Mouse (Mus musculus) liver, embryonic 12.5 days (tissue): ENCODE results near the gene Mapk10. TPM values are rescaled to one million over a fixed set of nuclear protein-coding genes. Genes with fewer than 3 reads are reported as not detected.

ENCODE experiments used
- ATAC-seq: fragments of 200-750 bp; cut with Nextera tagmentation; 2 replicates; pipeline ENCODE4 v1.8.0; 2017; ENCODE audit warnings: moderate number of reproducible peaks, mild to moderate bottlenecking, moderate library complexity
- H3K27ac ChIP-seq: fragments of 300-500 bp; sonication (generic); 2 replicates; pipeline ENCODE4 v1.5.1; 2016; ENCODE audit warnings: mild to moderate bottlenecking
- H3K27me3 ChIP-seq: fragments of 300-500 bp; sonication (generic); replicated peaks from 2 replicates; pipeline ENCODE4 v1.6.1; 2016; ENCODE audit warnings: mild to moderate bottlenecking, moderate library complexity
- H3K36me3 ChIP-seq: fragments of 300-500 bp; sonication (generic); 2 replicates; pipeline ENCODE4 v1.6.1; 2016; ENCODE audit warnings: mild to moderate bottlenecking, moderate library complexity
- H3K4me1 ChIP-seq: fragments of 300-500 bp; sonication (generic); 2 replicates; pipeline ENCODE4 v1.6.1; 2016
- H3K4me2 ChIP-seq: fragments of 300-500 bp; sonication (generic); 2 replicates; pipeline ENCODE4 v1.6.1; 2016; ENCODE audit warnings: mild to moderate bottlenecking, moderate library complexity
- H3K4me3 ChIP-seq: fragments of 300-500 bp; sonication (generic); 2 replicates; pipeline ENCODE4 v1.5.1; 2016; ENCODE audit warnings: mild to moderate bottlenecking, moderate library complexity
- H3K9ac ChIP-seq: fragments of 300-500 bp; sonication (generic); 2 replicates; pipeline ENCODE4 v1.6.1; 2016; ENCODE audit warnings: mild to moderate bottlenecking, moderate library complexity
- H3K9me3 ChIP-seq: fragments of 300-500 bp; sonication (generic); replicated peaks from 2 replicates; pipeline ENCODE4 v1.6.1; 2016; ENCODE audit warnings: mild to moderate bottlenecking, moderate library complexity
- WGBS: fragments of 180-500 bp; shearing (Covaris S2); methylation state at CpG from one replicate; pipeline ENCODE4 v1.1.7; 2016; ENCODE audit not compliant: insufficient replicate concordance; 5-methylcytosine and 5-hydroxymethylcytosine counted together
- polyA plus RNA-seq: library from polyadenylated mRNA; unstranded; fragments of >200 nt; fragmentation: Nextera tagmentation; extraction: Ambion mirVana; gene quantifications from 2 replicates; pipeline ENCODE4 v1.2.1, GENCODE M21; 2016

Gene Mapk10
- 0.02 TPM in 1 of 2 replicates, not detected in the other for polyA plus RNA-seq

DNA sequence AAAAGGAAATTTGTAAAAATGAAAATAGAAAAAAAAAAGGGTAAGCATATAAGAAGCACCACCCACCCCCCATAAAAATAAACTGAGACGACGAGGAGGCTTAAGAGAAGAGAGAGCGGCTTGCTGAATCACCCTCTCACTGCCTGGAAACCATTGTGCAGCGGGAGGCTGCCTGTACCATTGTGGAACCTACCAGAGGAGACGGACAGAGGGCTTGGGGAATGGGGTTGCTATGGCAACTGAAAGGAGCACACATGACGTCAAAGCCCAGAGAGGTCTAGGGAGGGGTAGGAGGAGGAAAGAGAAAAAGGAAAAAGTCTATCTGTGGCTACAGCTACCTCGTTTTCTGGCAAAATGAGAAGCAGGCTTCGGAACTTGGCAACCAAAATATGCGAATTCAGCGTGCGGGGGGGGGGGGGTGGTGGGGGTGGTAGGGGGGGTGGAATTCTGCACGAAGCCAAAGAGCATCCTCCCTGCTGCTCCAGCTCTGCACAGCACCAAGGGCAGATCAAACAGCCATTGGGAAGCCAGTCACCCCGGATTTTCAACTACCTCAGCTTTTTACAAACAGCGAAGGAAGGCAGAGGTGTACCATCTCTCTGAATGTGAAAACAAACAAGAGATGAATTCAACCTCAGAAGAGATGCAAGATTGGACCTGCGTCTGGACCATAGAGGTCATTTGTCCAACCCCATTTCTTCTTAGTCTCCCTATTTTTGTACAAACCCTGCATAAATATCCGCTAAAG lies at the start of gene Mapk10:
Gene Mapk10, minus strand, starts transcription at position 234 of the 748 bp plus-strand sequence.
- Histone ChIP-seq H3K9me3 (no peaks in the 10 kb centered on the region), H3K36me3 (no peaks in the 10 kb centered on the region), H3K4me3 (no peak within 1 kb of the TSS), H3K27ac (no peak within 1 kb of the TSS), H3K27me3 (no peaks in the 10 kb centered on the region; the same call in 1 of the 2 replicates), H3K4me1 (no peaks in the 10 kb centered on the region), H3K9ac (no peak within 1 kb of the TSS), H3K4me2 (no peak within 1 kb of the TSS)
- WGBS = 15% methylated on average over 14 of the region's 16 CpGs
- ATAC-seq = no peak

DNA sequence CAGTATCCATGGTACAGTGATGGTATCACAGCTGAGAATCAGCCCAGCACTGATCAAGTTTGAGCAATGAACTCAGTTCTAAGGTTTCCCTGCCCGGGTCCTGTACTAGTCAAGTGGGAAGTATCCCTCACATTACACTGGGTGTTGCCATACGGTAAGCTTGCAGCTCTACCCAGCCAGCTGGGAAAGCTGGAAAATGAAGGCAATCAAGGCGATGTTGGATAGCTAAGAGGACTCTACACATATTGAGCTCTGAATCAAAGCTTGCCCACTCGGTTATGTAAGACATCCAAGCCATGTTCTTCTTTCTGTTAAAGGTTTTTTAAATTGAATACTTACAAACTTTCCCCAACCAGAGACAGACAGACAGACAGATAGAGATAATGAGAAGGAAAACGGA lies 45.0 kb upstream of the Mapk10 start:
- Histone ChIP-seq H3K9me3 (no peaks in the 10 kb centered on the region), H3K36me3 (no peaks in the 10 kb centered on the region), H3K4me2 (no peak overlapping the region), H3K9ac (no peak overlapping the region), H3K4me1 (no peaks in the 10 kb centered on the region), H3K27ac (no peak overlapping the region), H3K4me3 (no peak overlapping the region), H3K27me3 (no peaks in the 10 kb centered on the region)
- 55% methylated on average over 5 of the region's 5 CpGs for WGBS
- ATAC-seq = no peak

GRCm38 (mm10) chr5:103242430-103242829 lies 31.3 kb upstream of the Mapk10 start:
- no peak overlapping the region for H3K9ac ChIP-seq
- H3K4me3 ChIP-seq = no peak overlapping the region
- no peak overlapping the region for H3K4me2 ChIP-seq
- WGBS = 29% methylated on average over 1 of the region's 1 CpGs
- no peaks in the 10 kb centered on the region for H3K27me3 ChIP-seq
- H3K4me1 ChIP-seq = no peaks in the 10 kb centered on the region
- H3K9me3 ChIP-seq = no peaks in the 10 kb centered on the region
- H3K36me3 ChIP-seq = no peaks in the 10 kb centered on the region
- ATAC-seq = no peak
- no peak overlapping the region for H3K27ac ChIP-seq

DNA sequence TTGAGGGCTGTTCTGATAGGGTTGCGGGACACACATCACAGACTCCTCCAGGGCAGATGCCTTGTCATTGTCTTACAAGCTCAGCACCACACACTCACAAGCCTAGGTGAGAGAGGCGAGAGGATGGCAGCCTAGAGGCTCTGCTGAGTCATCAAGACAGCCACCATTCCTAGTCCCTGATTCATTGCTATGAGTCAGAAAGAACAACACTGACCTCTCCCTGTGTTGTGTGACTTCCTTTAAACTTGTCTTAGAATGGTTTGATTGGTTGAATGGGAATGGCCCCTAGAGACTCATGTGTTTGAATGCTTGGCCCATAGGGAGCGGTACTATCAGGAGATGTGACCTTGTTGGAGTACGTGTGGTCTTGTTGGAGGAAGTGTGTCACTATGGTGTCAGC lies 20.7 kb upstream of the Mapk10 start:
- Histone ChIP-seq H3K27ac (no peak overlapping the region), H3K4me2 (no peak overlapping the region), H3K9me3 (no peaks in the 10 kb centered on the region), H3K4me1 (no peaks in the 10 kb centered on the region), H3K27me3 (no peaks in the 10 kb centered on the region), H3K36me3 (no peaks in the 10 kb centered on the region), H3K4me3 (no peak overlapping the region), H3K9ac (no peak overlapping the region)
- WGBS = 58% methylated on average over 4 of the region's 4 CpGs
- no peak for ATAC-seq

DNA sequence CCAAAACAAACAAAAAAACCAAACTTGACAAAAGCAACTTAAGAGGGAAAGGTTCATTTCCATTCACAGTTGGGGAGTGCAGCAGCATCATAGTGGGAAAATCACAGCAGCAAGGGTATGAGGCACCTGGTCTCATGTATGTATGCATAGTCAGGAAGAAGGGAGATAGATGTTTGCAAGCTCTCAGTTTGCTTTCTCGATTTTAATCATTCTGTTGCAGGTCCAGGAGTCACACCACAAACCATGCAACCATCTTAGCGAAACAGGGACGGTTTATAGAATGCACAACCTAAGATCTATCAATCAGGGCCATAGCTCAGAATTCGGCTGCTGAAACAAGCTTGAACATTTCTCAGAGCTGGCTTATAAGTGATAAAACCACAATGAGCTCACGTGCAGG lies 19.2 kb upstream of the Mapk10 start:
- no peak for ATAC-seq
- no peak overlapping the region for H3K4me3 ChIP-seq
- H3K36me3 ChIP-seq = no peaks in the 10 kb centered on the region
- H3K9ac ChIP-seq = no peak overlapping the region
- H3K9me3 ChIP-seq = no peaks in the 10 kb centered on the region
- no peaks in the 10 kb centered on the region for H3K4me1 ChIP-seq
- WGBS = 60% methylated on average over 5 of the region's 5 CpGs
- H3K27ac ChIP-seq = no peak overlapping the region
- no peak overlapping the region for H3K4me2 ChIP-seq
- no peaks in the 10 kb centered on the region for H3K27me3 ChIP-seq

- Histone ChIP-seq H3K9me3 (no peaks in the 10 kb centered on the region), H3K4me1 (no peaks in the 10 kb centered on the region), H3K36me3 (no peaks in the 10 kb centered on the region), H3K27ac (no peak overlapping the region), H3K9ac (no peak overlapping the region), H3K4me3 (no peak overlapping the region), H3K4me2 (no peak overlapping the region), H3K27me3 (no peaks in the 10 kb centered on the region)
- 50% methylated on average over 3 of the region's 3 CpGs for WGBS
- no peak for ATAC-seq
Observed at GRCm38 (mm10) chr5:103229321-103229720, 18.2 kb upstream of the Mapk10 start.

DNA sequence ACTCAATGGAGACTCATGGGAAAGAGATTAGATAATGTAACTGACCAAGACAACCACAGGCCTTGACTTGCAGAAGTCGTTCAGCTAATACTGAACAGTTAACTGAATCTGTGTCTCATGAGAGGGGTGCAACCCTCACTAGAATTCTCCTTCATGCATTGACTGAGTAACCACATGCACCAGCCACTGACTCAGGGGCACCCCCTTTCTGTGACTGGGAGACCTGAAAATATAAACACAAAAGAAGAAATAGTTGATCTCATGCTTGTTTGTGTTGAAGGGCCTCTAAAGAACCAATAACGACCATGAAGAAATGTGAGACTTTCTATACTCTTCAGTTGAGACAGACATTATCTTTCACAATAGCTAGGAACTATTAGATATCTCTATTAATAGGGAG lies 10.9 kb upstream of the Mapk10 start:
- H3K27me3 ChIP-seq = no peaks in the 10 kb centered on the region
- no peak for ATAC-seq
- H3K4me2 ChIP-seq = no peak overlapping the region
- no peak overlapping the region for H3K9ac ChIP-seq
- no peak overlapping the region for H3K4me3 ChIP-seq
- H3K4me1 ChIP-seq = no peaks in the 10 kb centered on the region
- 36% methylated on average over 2 of the region's 2 CpGs for WGBS
- H3K27ac ChIP-seq = no peak overlapping the region
- H3K9me3 ChIP-seq = no peaks in the 10 kb centered on the region
- no peaks in the 10 kb centered on the region for H3K36me3 ChIP-seq

DNA sequence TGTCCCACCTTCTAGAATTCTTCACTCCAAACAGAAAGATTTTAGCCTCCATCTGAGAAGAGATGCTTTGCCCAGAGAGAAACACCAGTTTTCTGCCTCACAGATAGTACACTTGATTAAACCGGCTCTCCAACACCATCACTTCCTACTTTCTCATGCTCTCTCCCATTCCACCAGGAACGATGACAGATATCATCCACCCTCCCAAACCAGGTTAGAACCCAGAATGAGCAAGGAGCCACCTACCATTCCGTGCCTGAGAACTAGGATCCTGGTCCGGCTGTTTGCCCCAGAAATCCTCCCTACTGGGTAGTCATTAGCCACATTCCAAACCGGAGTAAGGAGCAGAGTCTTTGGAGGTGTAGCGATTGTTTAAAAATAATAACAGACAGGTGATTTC lies 490 bp downstream of the Mapk10 start:
- no peak for ATAC-seq
- Histone ChIP-seq H3K9ac (no peak overlapping the region), H3K4me3 (no peak overlapping the region), H3K27me3 (no peaks in the 10 kb centered on the region; the same call in 1 of the 2 replicates), H3K9me3 (no peaks in the 10 kb centered on the region), H3K27ac (no peak overlapping the region), H3K4me2 (no peak overlapping the region), H3K36me3 (no peaks in the 10 kb centered on the region), H3K4me1 (no peaks in the 10 kb centered on the region)
- WGBS = 37% methylated on average over 6 of the region's 6 CpGs

DNA sequence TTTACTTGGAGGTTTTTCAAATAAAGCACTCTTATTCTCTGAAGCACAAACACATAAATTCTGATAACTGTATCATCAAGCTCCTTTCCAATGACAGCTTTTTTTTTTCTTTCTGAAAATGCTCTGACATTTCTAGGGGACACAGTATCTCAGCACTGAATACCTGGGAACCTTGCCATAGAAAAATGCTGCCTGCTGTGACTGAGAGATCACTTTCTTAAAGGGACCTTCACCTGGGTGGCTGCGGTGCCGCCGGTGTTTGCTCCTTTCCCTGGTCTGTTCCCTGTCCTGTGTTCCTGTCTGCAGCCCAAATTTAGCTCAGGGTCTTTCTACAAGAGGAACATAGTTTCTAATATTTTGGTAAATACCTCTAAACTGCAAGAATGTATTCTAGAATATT lies 1.1 kb downstream of the Mapk10 start:
- H3K4me1 ChIP-seq = no peaks in the 10 kb centered on the region
- H3K9me3 ChIP-seq = no peaks in the 10 kb centered on the region
- H3K36me3 ChIP-seq = no peaks in the 10 kb centered on the region
- ATAC-seq = no peak
- no peaks in the 10 kb centered on the region; the same call in 1 of the 2 replicates for H3K27me3 ChIP-seq
- WGBS = 49% methylated on average over 3 of the region's 3 CpGs
- H3K27ac ChIP-seq = no peak overlapping the region
- H3K4me2 ChIP-seq = no peak overlapping the region
- no peak overlapping the region for H3K9ac ChIP-seq
- H3K4me3 ChIP-seq = no peak overlapping the region

DNA sequence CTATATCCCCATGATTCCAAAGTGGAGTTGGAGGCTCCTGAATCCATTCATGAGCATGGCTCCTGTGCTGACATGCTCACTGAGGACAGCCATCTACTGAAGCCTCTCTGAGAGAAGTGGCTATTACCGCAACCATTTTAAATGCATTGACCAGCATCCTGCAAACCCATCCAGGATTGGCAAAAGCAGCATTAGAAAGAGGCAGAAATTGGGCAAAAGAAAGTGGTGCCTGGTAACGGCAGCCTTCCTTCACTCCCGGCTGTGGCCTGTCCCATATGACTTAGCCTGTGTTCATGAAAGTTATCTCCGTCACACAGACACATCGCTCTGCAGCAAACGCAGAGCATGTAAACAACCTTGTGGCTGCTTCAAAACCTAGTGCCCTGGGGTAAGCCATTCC lies 1.6 kb downstream of the Mapk10 start:
- Histone ChIP-seq H3K4me1 (no peaks in the 10 kb centered on the region), H3K9ac (no peak overlapping the region), H3K4me3 (no peak overlapping the region), H3K9me3 (no peaks in the 10 kb centered on the region), H3K27me3 (no peaks in the 10 kb centered on the region; the same call in 1 of the 2 replicates), H3K36me3 (no peaks in the 10 kb centered on the region), H3K27ac (no peak overlapping the region), H3K4me2 (no peak overlapping the region)
- no peak for ATAC-seq
- WGBS = 61% methylated on average over 6 of the region's 6 CpGs

DNA sequence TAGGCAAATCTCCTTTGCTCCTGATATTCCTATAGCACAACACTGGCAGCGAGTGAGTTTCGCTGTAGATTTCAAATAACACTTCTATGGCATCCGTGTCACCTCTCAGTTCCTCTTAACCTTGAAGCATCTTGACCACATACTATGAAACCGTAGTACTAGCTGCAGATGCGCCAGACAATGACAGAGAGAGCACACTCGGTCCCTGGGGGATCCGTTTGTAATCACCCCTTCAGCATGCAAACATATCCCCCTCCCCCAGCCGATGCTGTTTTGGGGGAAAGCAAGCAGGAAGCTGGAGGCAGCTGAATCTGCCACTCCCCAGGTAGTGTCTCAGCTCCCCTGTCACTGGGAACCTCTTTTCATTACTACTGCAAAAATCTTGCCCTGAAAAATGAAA lies 2.3 kb downstream of the Mapk10 start:
- H3K27ac ChIP-seq = no peak overlapping the region
- H3K9ac ChIP-seq = no peak overlapping the region
- H3K4me2 ChIP-seq = no peak overlapping the region
- no peaks in the 10 kb centered on the region for H3K4me1 ChIP-seq
- no peaks in the 10 kb centered on the region for H3K9me3 ChIP-seq
- H3K4me3 ChIP-seq = no peak overlapping the region
- ATAC-seq = no peak
- WGBS = 45% methylated on average over 8 of the region's 8 CpGs
- H3K27me3 ChIP-seq = no peaks in the 10 kb centered on the region; the same call in 1 of the 2 replicates
- no peaks in the 10 kb centered on the region for H3K36me3 ChIP-seq

DNA sequence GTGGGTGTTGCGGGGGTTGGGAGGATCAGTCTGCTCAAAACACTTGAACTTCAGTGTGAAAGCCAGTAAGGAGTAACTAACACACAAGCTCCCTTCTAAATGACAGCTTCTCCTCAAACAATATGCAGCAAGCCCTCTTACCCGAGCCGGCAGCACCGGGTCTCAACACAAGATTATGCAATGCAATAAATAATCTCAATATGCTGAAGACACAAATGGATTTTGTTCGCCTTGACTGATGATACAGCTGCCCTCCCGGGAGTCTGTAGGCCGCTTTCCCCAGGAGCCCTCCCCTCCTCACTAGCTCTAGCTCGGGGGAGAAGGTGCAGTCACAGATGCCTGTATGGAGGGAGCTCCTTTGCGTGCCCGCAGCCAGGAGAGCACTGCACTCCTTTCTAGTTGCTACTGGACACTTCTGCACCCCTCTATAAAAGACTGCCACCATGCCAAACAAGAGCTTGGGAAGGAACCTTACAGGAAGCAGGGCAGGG lies 3.1 kb downstream of the Mapk10 start:
- no peak for ATAC-seq
- no peaks in the 10 kb centered on the region for H3K9me3 ChIP-seq
- H3K27me3 ChIP-seq = no peaks in the 10 kb centered on the region; the same call in 1 of the 2 replicates
- no peak overlapping the region for H3K4me2 ChIP-seq
- H3K9ac ChIP-seq = no peak overlapping the region
- no peak overlapping the region for H3K27ac ChIP-seq
- H3K4me3 ChIP-seq = no peak overlapping the region
- H3K36me3 ChIP-seq = no peaks in the 10 kb centered on the region
- 61% methylated on average over 10 of the region's 10 CpGs for WGBS
- H3K4me1 ChIP-seq = no peaks in the 10 kb centered on the region
